Mouse (Mus musculus): Measurements from ENCODE around the gene Mak.

GRCm38 (mm10) chr13:41022099-41022498 lies 57.4 kb downstream of the Mak start:
- TF ChIP-seq CTCF (IDR thresholded peaks at IDR 0.05; ENCODE audit: low read depth) (no peak), EP300 (IDR thresholded peaks at IDR 0.05; ENCODE audit: low read depth) (no peak)

All from heart, postnatal 0 days (tissue).